Mouse (Mus musculus): ENCODE data around the gene Ncapg2. TPM values are rescaled to one million over a fixed set of nuclear protein-coding genes. Genes with fewer than 3 reads are reported as not detected.

Ncapg2 gene
- polyA plus RNA-seq, 1 experiment, result 3.7 TPM

- 95% methylated on average over 1 of the region's 1 CpGs for WGBS
- Histone ChIP-seq H3K4me3 (replicated peaks; ENCODE audit: insufficient read depth, low read depth, low read length) (no peak overlapping the region), H3K4me1 (ENCODE audit: control insufficient read depth, insufficient read depth, low read length) (no peaks in the 10 kb centered on the region), H3K27ac (ENCODE audit: insufficient read depth, low read length) (no peak overlapping the region), H3K27me3 (ENCODE audit: control insufficient read depth, insufficient read depth, low read length) (no peaks in the 10 kb centered on the region)
- DNase-seq, result no peak
- TF ChIP-seq POLR2A (IDR thresholded peaks at IDR 0.05; ENCODE audit: borderline replicate concordance, insufficient read depth, low read length) (no peak), CTCF (IDR thresholded peaks at IDR 0.05; ENCODE audit: borderline replicate concordance, insufficient read depth, low read depth, low read length) (no peak)
These were observed 11.3 kb downstream of the Ncapg2 start for GRCm38 (mm10) chr12:116416514-116416913.

GRCm38 (mm10) chr12:116421656-116422055 is 16.5 kb downstream of the Ncapg2 start:
- H3K4me3 ChIP-seq (replicated peaks; ENCODE audit: insufficient read depth, low read depth, low read length), result no peak overlapping the region
- H3K27ac ChIP-seq (ENCODE audit: insufficient read depth, low read length), result no peak overlapping the region
- no peaks in the 10 kb centered on the region for H3K27me3 ChIP-seq (ENCODE audit: control insufficient read depth, insufficient read depth, low read length)
- 98% methylated on average over 2 of the region's 2 CpGs for WGBS
- TF ChIP-seq CTCF (IDR thresholded peaks at IDR 0.05; ENCODE audit: borderline replicate concordance, insufficient read depth, low read depth, low read length), result no peak
- TF ChIP-seq POLR2A (IDR thresholded peaks at IDR 0.05; ENCODE audit: borderline replicate concordance, insufficient read depth, low read length), result no peak
- no peak for DNase-seq
- H3K4me1 ChIP-seq (ENCODE audit: control insufficient read depth, insufficient read depth, low read length), result no peaks in the 10 kb centered on the region

GRCm38 (mm10) chr12:116425392-116425791 is 20.2 kb downstream of the Ncapg2 start:
- no peak for DNase-seq
- no peak overlapping the region for H3K4me3 ChIP-seq (replicated peaks; ENCODE audit: insufficient read depth, low read depth, low read length)
- 94% methylated on average over 2 of the region's 2 CpGs for WGBS
- no peaks in the 10 kb centered on the region for H3K4me1 ChIP-seq (ENCODE audit: control insufficient read depth, insufficient read depth, low read length)
- TF ChIP-seq POLR2A (IDR thresholded peaks at IDR 0.05; ENCODE audit: borderline replicate concordance, insufficient read depth, low read length), result no peak
- no peak for TF ChIP-seq CTCF (IDR thresholded peaks at IDR 0.05; ENCODE audit: borderline replicate concordance, insufficient read depth, low read depth, low read length)
- no peak overlapping the region for H3K27ac ChIP-seq (ENCODE audit: insufficient read depth, low read length)
- no peaks in the 10 kb centered on the region for H3K27me3 ChIP-seq (ENCODE audit: control insufficient read depth, insufficient read depth, low read length)

- H3K27ac ChIP-seq (ENCODE audit: insufficient read depth, low read length), result no peak overlapping the region
- TF ChIP-seq CTCF (IDR thresholded peaks at IDR 0.05; ENCODE audit: borderline replicate concordance, insufficient read depth, low read depth, low read length) (no peak), POLR2A (IDR thresholded peaks at IDR 0.05; ENCODE audit: borderline replicate concordance, insufficient read depth, low read length) (no peak)
- DNase-seq, result no peak
- H3K4me1 ChIP-seq (ENCODE audit: control insufficient read depth, insufficient read depth, low read length), result no peaks in the 10 kb centered on the region
- WGBS, result 95% methylated on average over 2 of the region's 2 CpGs
- H3K4me3 ChIP-seq (replicated peaks; ENCODE audit: insufficient read depth, low read depth, low read length), result no peak overlapping the region
- H3K27me3 ChIP-seq (ENCODE audit: control insufficient read depth, insufficient read depth, low read length), result no peaks in the 10 kb centered on the region
These were observed 28.5 kb downstream of the Ncapg2 start for GRCm38 (mm10) chr12:116433742-116434141.

- Histone ChIP-seq H3K4me1 (ENCODE audit: control insufficient read depth, insufficient read depth, low read length) (no peaks in the 10 kb centered on the region), H3K27me3 (ENCODE audit: control insufficient read depth, insufficient read depth, low read length) (no peaks in the 10 kb centered on the region), H3K27ac (ENCODE audit: insufficient read depth, low read length) (no peak overlapping the region), H3K4me3 (replicated peaks; ENCODE audit: insufficient read depth, low read depth, low read length) (no peak overlapping the region)
- WGBS, result 95% methylated on average over 2 of the region's 2 CpGs
- TF ChIP-seq CTCF (IDR thresholded peaks at IDR 0.05; ENCODE audit: borderline replicate concordance, insufficient read depth, low read depth, low read length), result no peak
- TF ChIP-seq POLR2A (IDR thresholded peaks at IDR 0.05; ENCODE audit: borderline replicate concordance, insufficient read depth, low read length), result no peak
- DNase-seq, result no peak
These were observed 30.0 kb downstream of the Ncapg2 start for GRCm38 (mm10) chr12:116435232-116435631.

- 94% methylated on average over 3 of the region's 3 CpGs for WGBS
- no peaks in the 10 kb centered on the region for H3K4me1 ChIP-seq (ENCODE audit: control insufficient read depth, insufficient read depth, low read length)
- H3K27ac ChIP-seq (ENCODE audit: insufficient read depth, low read length), result no peak overlapping the region
- DNase-seq, result no peak
- no peaks in the 10 kb centered on the region for H3K27me3 ChIP-seq (ENCODE audit: control insufficient read depth, insufficient read depth, low read length)
- TF ChIP-seq CTCF (IDR thresholded peaks at IDR 0.05; ENCODE audit: borderline replicate concordance, insufficient read depth, low read depth, low read length) (no peak), POLR2A (IDR thresholded peaks at IDR 0.05; ENCODE audit: borderline replicate concordance, insufficient read depth, low read length) (no peak)
- no peak overlapping the region for H3K4me3 ChIP-seq (replicated peaks; ENCODE audit: insufficient read depth, low read depth, low read length)
These were observed 30.9 kb downstream of the Ncapg2 start for GRCm38 (mm10) chr12:116436125-116436524.

GRCm38 (mm10) chr12:116438591-116438990 is 33.4 kb downstream of the Ncapg2 start:
- Histone ChIP-seq H3K4me3 (replicated peaks; ENCODE audit: insufficient read depth, low read depth, low read length) (no peak overlapping the region), H3K27ac (ENCODE audit: insufficient read depth, low read length) (no peak overlapping the region), H3K4me1 (ENCODE audit: control insufficient read depth, insufficient read depth, low read length) (no peaks in the 10 kb centered on the region), H3K27me3 (ENCODE audit: control insufficient read depth, insufficient read depth, low read length) (no peaks in the 10 kb centered on the region)
- TF ChIP-seq POLR2A (IDR thresholded peaks at IDR 0.05; ENCODE audit: borderline replicate concordance, insufficient read depth, low read length) (no peak), CTCF (IDR thresholded peaks at IDR 0.05; ENCODE audit: borderline replicate concordance, insufficient read depth, low read depth, low read length) (no peak)
- 85% methylated on average over 5 of the region's 5 CpGs for WGBS
- no peak for DNase-seq

- Histone ChIP-seq H3K27me3 (ENCODE audit: control insufficient read depth, insufficient read depth, low read length) (no peaks in the 10 kb centered on the region), H3K27ac (ENCODE audit: insufficient read depth, low read length) (no peak overlapping the region), H3K4me1 (ENCODE audit: control insufficient read depth, insufficient read depth, low read length) (no peaks in the 10 kb centered on the region), H3K4me3 (replicated peaks; ENCODE audit: insufficient read depth, low read depth, low read length) (no peak overlapping the region)
- no peak for DNase-seq
- WGBS, result 96% methylated on average over 3 of the region's 3 CpGs
- TF ChIP-seq POLR2A (IDR thresholded peaks at IDR 0.05; ENCODE audit: borderline replicate concordance, insufficient read depth, low read length) (no peak), CTCF (IDR thresholded peaks at IDR 0.05; ENCODE audit: borderline replicate concordance, insufficient read depth, low read depth, low read length) (no peak)
These were observed 37.0 kb downstream of the Ncapg2 start for GRCm38 (mm10) chr12:116442184-116442583.
